ENCODE assay signal across 11 mouse cellular contexts in genomic region chr19:32136888-32137625, GRCm38 (mm10). TPM values are rescaled to one million over a fixed set of nuclear protein-coding genes. Genes with fewer than 3 reads are reported as not detected.
DNase-seq lines count a peak whose midpoint lies in the region; ATAC-seq lines count a peak whose summit lies in the region.
"Had no signal": no experiment of that assay in that cellular context is flagged by ENCODE, and none has a peak within 500 bp of the region (broad histone marks: within the 10 kb centered on the region; RNA-seq: fewer than 3 reads in every experiment).

No protein-coding gene starts in this region.

- H3K9ac ChIP-seq in hindbrain, embryonic 16.5 days (ENCODE audit: low read depth, low read length), result no peak overlapping the region
- H3K9ac ChIP-seq in hindbrain, embryonic 11.5 days (ENCODE audit: low read depth, low read length), result no peak overlapping the region
- no peak overlapping the region for H3K9ac ChIP-seq in embryonic facial prominence, embryonic 14.5 days (ENCODE audit: low read depth, low read length)
- H3K9ac ChIP-seq in intestine, embryonic 15.5 days, result no peak overlapping the region
- H3K9ac ChIP-seq: embryonic facial prominence, embryonic 12.5 days; neural tube, embryonic 13.5 days had no signal

- 39% methylated on average over 4 of the region's 4 CpGs for whole genome bisulfite sequencing in hindbrain, embryonic 16.5 days
- WGBS in hindbrain, embryonic 11.5 days, result 61% methylated on average over 4 of the region's 4 CpGs
- 49% methylated on average over 4 of the region's 4 CpGs for WGBS in embryonic facial prominence, embryonic 14.5 days
- 35% methylated on average over 4 of the region's 4 CpGs for WGBS in intestine, embryonic 15.5 days

- DNase-seq in hindbrain, embryonic 11.5 days (ENCODE audit: low spot score), result no peak
- peak; percentile 40 for DNase-seq in MN1 (ENCODE audit: low spot score)
- peak; percentile 47 for DNase-seq in embryonic facial prominence, embryonic 14.5 days (ENCODE audit: low spot score)
- DNase-seq in thymus, postnatal 36 days, result no peak
- no peak for DNase-seq in retina, postnatal 1 day

- no peaks in the 10 kb centered on the region for H3K9me3 ChIP-seq in hindbrain, embryonic 16.5 days (ENCODE audit: control insufficient read depth, low read length)
- no peaks in the 10 kb centered on the region for H3K9me3 ChIP-seq in hindbrain, embryonic 11.5 days (ENCODE audit: control insufficient read depth, low read length)
- no peaks in the 10 kb centered on the region for H3K9me3 ChIP-seq in embryonic facial prominence, embryonic 14.5 days (ENCODE audit: control insufficient read depth, low read length)
- H3K9me3 ChIP-seq in intestine, embryonic 15.5 days, result no peaks in the 10 kb centered on the region
- H3K9me3 ChIP-seq: embryonic facial prominence, embryonic 12.5 days; G1E; neural tube, embryonic 13.5 days had no signal

- H3K4me3 ChIP-seq in hindbrain, embryonic 16.5 days (ENCODE audit: low read length), result no peak overlapping the region
- no peak overlapping the region for H3K4me3 ChIP-seq in hindbrain, embryonic 11.5 days (ENCODE audit: low read depth, low read length)
- no peak overlapping the region for H3K4me3 ChIP-seq in embryonic facial prominence, embryonic 14.5 days (ENCODE audit: low read depth, low read length)
- no peak overlapping the region for H3K4me3 ChIP-seq in intestine, embryonic 15.5 days (replicated peaks)
- H3K4me3 ChIP-seq: embryonic facial prominence, embryonic 12.5 days; neural tube, embryonic 13.5 days had no signal

- no peak overlapping the region for H3K4me2 ChIP-seq in hindbrain, embryonic 16.5 days (ENCODE audit: low read length)
- H3K4me2 ChIP-seq in hindbrain, embryonic 11.5 days (replicated peaks; ENCODE audit: low read depth, low read length), result no peak overlapping the region
- no peak overlapping the region for H3K4me2 ChIP-seq in embryonic facial prominence, embryonic 14.5 days (ENCODE audit: low read depth, low read length)
- no peak overlapping the region for H3K4me2 ChIP-seq in intestine, embryonic 15.5 days (replicated peaks)
- H3K4me2 ChIP-seq: embryonic facial prominence, embryonic 12.5 days; neural tube, embryonic 13.5 days had no signal

- H3K36me3 ChIP-seq in hindbrain, embryonic 16.5 days (ENCODE audit: control insufficient read depth, insufficient read depth, low read length), result no peaks in the 10 kb centered on the region
- no peaks in the 10 kb centered on the region for H3K36me3 ChIP-seq in hindbrain, embryonic 11.5 days (ENCODE audit: control insufficient read depth, insufficient read depth, low read length)
- no peaks in the 10 kb centered on the region for H3K36me3 ChIP-seq in embryonic facial prominence, embryonic 14.5 days (ENCODE audit: control insufficient read depth, insufficient read depth, low read length)
- no peaks in the 10 kb centered on the region for H3K36me3 ChIP-seq in intestine, embryonic 15.5 days
- H3K36me3 ChIP-seq: embryonic facial prominence, embryonic 12.5 days; neural tube, embryonic 13.5 days had no signal

- no peak overlapping the region for H3K27ac ChIP-seq in hindbrain, embryonic 16.5 days (ENCODE audit: low read depth, low read length)
- no peak overlapping the region for H3K27ac ChIP-seq in hindbrain, embryonic 11.5 days (ENCODE audit: low read depth, low read length)
- H3K27ac ChIP-seq in embryonic facial prominence, embryonic 14.5 days (replicated peaks; ENCODE audit: low read depth, low read length), result no peak overlapping the region
- no peak overlapping the region for H3K27ac ChIP-seq in intestine, embryonic 15.5 days
- H3K27ac ChIP-seq: embryonic facial prominence, embryonic 12.5 days; neural tube, embryonic 13.5 days had no signal

- H3K4me1 ChIP-seq in hindbrain, embryonic 16.5 days (ENCODE audit: control insufficient read depth, insufficient read depth, low read depth, low read length), result peaks cover 2% of the 10 kb centered on the region; the same call in 1 of the 2 replicates
- no peaks in the 10 kb centered on the region for H3K4me1 ChIP-seq in hindbrain, embryonic 11.5 days (replicated peaks; ENCODE audit: control insufficient read depth, insufficient read depth, low read length)
- H3K4me1 ChIP-seq in embryonic facial prominence, embryonic 14.5 days (ENCODE audit: control insufficient read depth, insufficient read depth, low read length), result no peaks in the 10 kb centered on the region; the same call in 1 of the 2 replicates
- 0 out of 2 replicates have a peak, but pooled peaks cover 3% of the 10 kb centered on the region for H3K4me1 ChIP-seq in intestine, embryonic 15.5 days (replicated peaks)

- ATAC-seq in hindbrain, embryonic 16.5 days, result peak; percentile 79; the same call in 1 of the 2 replicates
- no peak for ATAC-seq in hindbrain, embryonic 11.5 days (ENCODE audit: low FRiP score)
- ATAC-seq in embryonic facial prominence, embryonic 14.5 days (ENCODE audit: low read depth), result peak; percentile 70
- ATAC-seq in intestine, embryonic 15.5 days, result peak; percentile 84
- no peak for ATAC-seq in megakaryocyte progenitor cell, adult 5-6 weeks (replicated peaks; ENCODE audit: poor library complexity)

- H3K27me3 ChIP-seq in hindbrain, embryonic 16.5 days (replicated peaks; ENCODE audit: control insufficient read depth, insufficient read depth, low read length), result no peaks in the 10 kb centered on the region
- no peaks in the 10 kb centered on the region for H3K27me3 ChIP-seq in hindbrain, embryonic 11.5 days (ENCODE audit: control insufficient read depth, insufficient read depth, low read length)
- H3K27me3 ChIP-seq in embryonic facial prominence, embryonic 14.5 days (replicated peaks; ENCODE audit: control insufficient read depth, insufficient read depth, low read length), result no peaks in the 10 kb centered on the region
- H3K27me3 ChIP-seq in intestine, embryonic 15.5 days (replicated peaks), result no peaks in the 10 kb centered on the region
- H3K27me3 ChIP-seq: embryonic facial prominence, embryonic 12.5 days; neural tube, embryonic 13.5 days had no signal

RNA-seq across cellular contexts. Expression of gene Asah2, which starts 29.0 kb away (rescaled TPM):
- polyA plus RNA-seq in hindbrain, embryonic 16.5 days (2015; fragmentation: Nextera tagmentation; extraction: Ambion mirVana), result 0.99 and 1.1 TPM in 2 replicates
- 0.57 and 0.59 TPM in 2 replicates for polyA plus RNA-seq in hindbrain, embryonic 11.5 days (2014; fragmentation: Nextera tagmentation; extraction: Ambion mirVana)
- 1.9 and 2.1 TPM in 2 replicates for polyA plus RNA-seq in embryonic facial prominence, embryonic 14.5 days (2014; fragmentation: Nextera tagmentation; extraction: Ambion mirVana)
- polyA plus RNA-seq in intestine, embryonic 15.5 days (2015; fragmentation: Nextera tagmentation; extraction: Ambion mirVana), result 2.8 and 3.4 TPM in 2 replicates
- 5.2 and 7.4 TPM in 2 replicates for total RNA-seq in megakaryocyte progenitor cell, adult 5-6 weeks (2015)
- 8.4 and 8.5 TPM in 2 replicates for total RNA-seq in megakaryocyte progenitor cell, adult 5-6 weeks (2017)

Comparison
In these comparisons a context has a peak if more than half of its experiments do, and no peak if none do; other contexts are left out.
1. ATAC-seq: peak in hindbrain, embryonic 16.5 days (single experiment), embryonic facial prominence, embryonic 14.5 days (single experiment) and intestine, embryonic 15.5 days (single experiment); none in hindbrain, embryonic 11.5 days (single experiment) and megakaryocyte progenitor cell, adult 5-6 weeks (single experiment).
2. DNase-seq: peak in MN1 (single experiment) and embryonic facial prominence, embryonic 14.5 days (single experiment); none in hindbrain, embryonic 11.5 days (single experiment), thymus, postnatal 36 days (0 of 2) and retina, postnatal 1 day (single experiment).